Mouse (Mus musculus) cortical plate, adult 2 months (tissue): ENCODE results near the gene Tnrc6c.

Source experiments
- CTCF ChIP-seq: fragments of 200-500 bp; IDR thresholded peaks from 2 replicates; pipeline ENCODE4 v1.5.1; 2011; ENCODE audit warnings: mild to moderate bottlenecking, control low read depth, low read length; ENCODE audit not compliant: insufficient read depth; ENCODE audit errors: extremely low read depth
- POLR2A ChIP-seq: fragments of 200-500 bp; IDR thresholded peaks from 2 replicates; pipeline ENCODE4 v1.6.1; 2011; ENCODE audit warnings: mild to moderate bottlenecking, low read length, control low read depth; ENCODE audit not compliant: insufficient read depth; ENCODE audit errors: extremely low read depth

DNA sequence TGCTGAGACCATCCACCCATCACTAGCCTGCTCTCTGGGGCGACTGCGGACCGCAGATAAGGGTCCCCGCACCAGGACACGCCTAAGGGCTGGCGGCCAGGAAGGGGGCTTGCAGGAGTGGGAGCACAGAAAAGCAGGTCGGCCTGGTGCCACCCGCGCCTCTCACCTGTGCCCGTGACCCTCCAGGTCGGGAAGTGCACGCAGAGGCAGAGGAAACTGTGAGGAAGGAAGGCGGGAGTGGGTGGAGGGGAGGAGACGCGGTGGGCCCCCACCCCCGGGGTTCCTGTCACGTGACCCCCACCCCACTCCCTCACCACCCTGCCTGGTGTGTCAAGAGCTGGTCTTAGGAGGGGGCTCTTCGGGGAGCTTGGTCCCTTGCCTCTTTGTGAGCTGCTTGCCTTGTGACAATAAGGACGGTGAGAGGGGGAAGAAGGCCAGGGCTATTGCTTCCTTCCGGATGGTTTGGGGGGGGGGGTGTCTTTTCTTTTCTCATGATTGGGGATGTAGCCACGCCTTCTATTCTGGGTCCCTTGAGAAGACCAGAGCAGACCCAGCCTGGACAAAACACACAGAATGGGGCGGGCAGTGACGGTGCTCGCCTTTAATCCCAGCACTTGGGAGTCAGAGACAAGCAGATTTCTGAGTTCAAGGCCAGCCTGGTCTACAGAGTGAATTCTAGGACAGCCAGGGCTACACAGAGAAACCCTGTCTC is 128.1 kb downstream of the Tnrc6c start, which contains the start of the genes Tmc8 and Tmc6:
- TF ChIP-seq CTCF (no peak), POLR2A (no peak)
